Mouse (Mus musculus): ENCODE measurements around the gene Praf2. TPM values are rescaled to one million over a fixed set of nuclear protein-coding genes. Genes with fewer than 3 reads are reported as not detected.
"Not testable (repeated sequence)": the region's sequence is repeated elsewhere in the genome, so short reads cannot be mapped to it uniquely, and the experiment has no call there.

The Praf2 gene
- 100 to 1,000 TPM; 102 to 110 TPM for total RNA-seq (2021)
- long read RNA-seq, experiment 1, transcript Praf2-201 (3 exons, 1,339 nt): major isoform, 122 of 125 reads
- long read RNA-seq, experiment 1, partial matches to known transcripts: 1 of 125 reads
- long read RNA-seq, experiment 1, other reads (novel, unspliced or antisense): 2 of 125 reads
- long read RNA-seq, experiment 2, transcript Praf2-201 (3 exons, 1,339 nt): major isoform, 100 of 104 reads
- long read RNA-seq, experiment 2, partial matches to known transcripts: 3 of 104 reads
- long read RNA-seq, experiment 2, other reads (novel, unspliced or antisense): 1 of 104 reads

GRCm38 (mm10) chrX:7728215-7728921 is at the start of gene Praf2:
Gene Praf2 (plus strand): TSS chrX:7728439.
- peak; percentile 79 to 84 for DNase-seq (ENCODE audit: low spot score in 2 of 2)
- intact Hi-C loops (cut with DNase I): no loop called here

DNA sequence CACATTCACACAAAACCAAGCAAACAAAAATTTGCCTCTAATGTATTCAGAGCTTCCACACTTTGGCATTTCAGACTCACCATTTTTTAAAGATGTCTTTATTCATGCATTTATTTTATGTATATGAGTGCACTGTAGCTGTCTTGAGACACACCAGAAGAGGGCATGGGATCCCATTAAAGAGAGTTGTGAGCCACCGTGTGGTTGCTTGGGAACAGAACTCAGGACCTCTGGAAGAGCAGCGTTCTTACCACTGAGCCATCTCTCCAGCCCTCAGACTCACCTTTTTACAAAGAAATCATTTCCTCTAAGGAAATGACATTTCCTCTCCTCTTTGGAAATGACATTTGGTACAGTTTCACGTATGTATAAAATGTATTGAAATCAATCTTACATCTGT is 49.3 kb upstream of the Praf2 start:
- intact Hi-C loops (cut with DNase I): no loop called here
- no peak for DNase-seq (ENCODE audit: low spot score in 2 of 2)

DNA sequence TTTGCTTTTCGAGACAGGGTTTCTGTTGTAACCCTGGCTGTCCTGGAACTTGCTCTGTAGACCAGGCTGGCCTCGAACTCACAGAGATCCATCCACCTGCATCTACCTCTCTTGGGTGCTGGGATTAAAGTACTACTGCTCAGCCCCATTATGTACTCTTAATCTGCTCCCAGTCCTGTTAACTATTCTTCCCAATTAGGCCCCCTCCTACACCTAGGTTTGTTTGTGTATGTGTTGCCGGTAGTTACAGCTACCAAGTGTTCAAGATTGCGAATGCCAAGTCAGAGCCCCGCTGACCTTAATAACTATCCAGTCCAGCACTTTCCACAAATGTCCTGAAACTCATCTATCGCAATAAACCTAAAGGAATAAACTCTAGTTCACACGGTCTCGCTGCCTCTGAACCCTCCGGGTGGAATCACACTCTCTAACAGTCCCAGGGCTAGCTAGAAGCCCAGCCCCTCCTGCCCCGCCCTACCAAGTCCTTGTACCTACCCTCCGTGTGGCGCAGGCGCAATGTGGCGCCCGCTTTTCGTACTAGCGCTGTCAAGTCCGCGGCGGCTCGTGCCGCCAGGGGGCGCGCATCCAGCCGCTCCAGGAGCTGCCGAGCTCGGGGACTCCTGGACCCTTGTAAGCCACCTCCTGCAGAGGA is 48.7 kb upstream of the Praf2 start:
- DNase-seq (ENCODE audit: low spot score in 2 of 2): peak; percentile 75 to 86
- intact Hi-C loops (cut with DNase I): no loop called here

DNA sequence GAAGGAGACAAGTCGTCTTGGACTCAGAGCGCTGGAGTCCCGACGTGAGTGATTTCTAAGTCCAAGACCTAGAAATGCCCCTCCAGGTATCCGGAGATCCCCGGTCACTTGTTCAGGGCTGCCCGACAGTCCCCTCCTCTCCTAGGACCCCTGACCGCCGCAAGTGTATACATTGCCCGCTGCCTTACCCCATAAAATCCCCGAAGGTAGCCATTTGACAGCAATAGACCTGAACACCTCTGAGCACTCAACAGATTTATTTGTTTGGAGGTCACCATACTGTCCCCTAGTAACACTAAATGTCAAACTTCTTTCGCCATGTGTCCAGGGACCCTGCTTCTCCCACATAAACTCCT is 48.2 kb upstream of the Praf2 start:
- intact Hi-C loops (cut with DNase I): no loop called here
- no peak for DNase-seq (ENCODE audit: low spot score in 2 of 2)

DNA sequence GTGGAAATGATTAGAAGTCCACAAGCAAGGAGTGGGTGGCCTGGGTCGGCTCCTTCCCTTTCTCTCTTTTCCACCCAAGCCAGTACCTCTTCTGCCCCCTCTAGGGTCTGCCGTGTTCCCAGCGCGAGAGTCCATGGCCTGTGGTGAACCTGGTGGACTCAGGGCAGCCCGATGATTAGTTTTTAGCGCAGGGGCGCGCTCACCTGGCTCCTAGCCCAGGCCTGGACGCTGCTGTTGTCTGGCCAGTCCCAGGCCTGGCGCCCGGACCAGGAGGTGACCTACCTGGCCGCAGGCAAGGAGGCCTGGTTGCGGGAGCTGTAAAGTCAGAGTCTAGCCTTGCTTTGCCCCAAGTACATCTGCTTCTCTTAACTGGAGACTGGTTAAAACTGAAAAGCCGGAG is 47.4 kb upstream of the Praf2 start, which contains the start of gene Magix:
TSS of gene Magix (minus strand) at position 388 of the 400 bp plus-strand sequence.
- intact Hi-C loops (cut with DNase I): no loop called here
- no peak for DNase-seq (ENCODE audit: low spot score in 2 of 2)

DNA sequence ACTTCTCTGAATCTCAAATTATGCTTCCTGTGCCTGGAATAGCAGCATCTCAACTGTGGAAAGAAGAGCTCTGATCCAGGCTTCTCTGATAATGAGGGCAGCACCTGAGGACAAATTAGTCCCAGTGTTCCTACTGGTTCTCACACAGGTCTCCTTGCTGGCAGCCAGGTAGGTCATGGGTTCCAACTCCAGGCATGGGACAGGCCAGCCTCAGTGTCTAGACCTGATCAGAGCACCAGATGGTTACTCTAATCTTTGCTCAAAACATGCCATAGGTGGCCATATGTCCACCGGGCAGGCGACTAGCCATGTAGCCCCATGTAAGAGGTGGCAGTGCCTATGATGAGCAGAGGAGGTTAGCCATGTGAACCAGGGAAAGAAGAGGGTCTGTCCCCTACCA is 39.9 kb upstream of the Praf2 start:
- no peak for DNase-seq (ENCODE audit: low spot score in 2 of 2)
- intact Hi-C loops (cut with DNase I): no loop called here

DNA sequence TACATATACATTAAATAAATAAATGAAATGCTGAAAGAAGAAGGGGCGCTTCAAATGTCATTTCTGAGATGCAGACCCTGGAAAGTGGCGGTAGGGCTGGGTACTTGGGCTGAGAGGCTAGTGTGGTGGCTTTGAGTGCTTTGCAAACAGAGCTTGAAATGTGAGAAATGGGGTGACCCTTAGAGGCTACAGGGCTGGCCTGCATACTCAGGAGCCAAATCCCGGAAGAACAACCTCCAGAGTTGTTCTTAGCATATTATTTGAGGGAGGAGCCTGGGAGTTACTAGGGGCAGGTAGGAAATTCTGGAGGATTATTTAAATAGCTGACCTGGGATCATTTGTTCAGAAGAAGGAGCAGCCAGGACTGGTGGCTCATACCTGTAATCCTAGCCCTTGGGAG is 37.8 kb upstream of the Praf2 start:
- DNase-seq (ENCODE audit: low spot score in 2 of 2): no peak
- intact Hi-C loops (cut with DNase I): loop anchor here (10.0 kb wide), 1 partner anchor 266 kb away; no protein-coding TSS in a partner anchor

DNA sequence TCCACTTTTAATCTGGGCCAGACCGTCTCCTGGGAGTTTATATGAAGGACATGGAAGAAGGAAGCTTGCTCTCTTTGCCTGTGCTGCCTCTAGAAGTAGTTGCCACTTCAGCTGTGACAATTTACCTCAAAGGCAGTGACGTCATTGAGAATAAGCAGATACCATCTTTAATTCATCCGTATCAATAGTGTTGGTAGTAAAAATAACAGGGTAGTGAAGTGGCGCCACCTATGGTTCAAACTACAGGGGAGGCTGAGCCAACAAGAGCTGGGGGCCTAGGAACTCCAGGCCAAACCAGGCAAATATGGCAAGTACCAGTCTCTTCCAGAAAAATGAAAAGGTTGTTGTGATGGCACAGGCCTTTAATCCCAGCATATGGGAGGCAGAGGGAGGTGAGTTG is 35.4 kb upstream of the Praf2 start:
- intact Hi-C loops (cut with DNase I): loop anchor here (10.0 kb wide), 1 partner anchor 268 kb away; no protein-coding TSS in a partner anchor

GRCm38 (mm10) chrX:7696520-7696919 is 31.7 kb upstream of the Praf2 start:
- no peak for DNase-seq (ENCODE audit: low spot score in 2 of 2)
- intact Hi-C loops (cut with DNase I): loop anchor here (10.0 kb wide), 1 partner anchor 272 kb away; no protein-coding TSS in a partner anchor

More for the DNA sequence above, 35.4 kb upstream of the Praf2 start:
- no peak for DNase-seq (ENCODE audit: low spot score in 2 of 2)

GRCm38 (mm10) chrX:7696954-7697381 is 31.3 kb upstream of the Praf2 start, which contains the start of gene Gpkow:
Gene Gpkow (plus strand): TSS chrX:7697131.
- peak; percentile 85 to 91 for DNase-seq (ENCODE audit: low spot score in 2 of 2)
- intact Hi-C loops (cut with DNase I): loop anchor here (10.0 kb wide), 1 partner anchor 272 kb away; no protein-coding TSS in a partner anchor

DNA sequence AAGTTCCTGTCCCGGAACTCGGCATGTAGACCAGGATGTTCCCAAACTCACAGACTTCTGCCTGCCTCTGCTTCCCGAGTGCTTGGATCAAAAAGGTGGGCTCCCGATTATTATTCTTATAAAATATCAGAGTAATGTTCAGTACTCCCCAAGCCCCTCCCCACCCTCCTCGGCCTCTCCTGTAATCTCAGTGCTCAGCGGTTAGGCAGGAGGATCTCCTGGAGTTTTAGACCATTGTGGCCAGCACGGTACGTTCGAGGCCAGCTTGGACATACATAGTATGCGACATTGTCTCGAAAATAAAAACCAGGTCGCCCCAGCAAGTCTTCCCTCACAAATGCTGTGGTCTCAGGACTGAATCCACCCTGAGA is 14.5 kb upstream of the Praf2 start:
- DNase-seq (ENCODE audit: low spot score in 2 of 2); intact Hi-C loops (cut with DNase I): not testable (repeated sequence)

DNA sequence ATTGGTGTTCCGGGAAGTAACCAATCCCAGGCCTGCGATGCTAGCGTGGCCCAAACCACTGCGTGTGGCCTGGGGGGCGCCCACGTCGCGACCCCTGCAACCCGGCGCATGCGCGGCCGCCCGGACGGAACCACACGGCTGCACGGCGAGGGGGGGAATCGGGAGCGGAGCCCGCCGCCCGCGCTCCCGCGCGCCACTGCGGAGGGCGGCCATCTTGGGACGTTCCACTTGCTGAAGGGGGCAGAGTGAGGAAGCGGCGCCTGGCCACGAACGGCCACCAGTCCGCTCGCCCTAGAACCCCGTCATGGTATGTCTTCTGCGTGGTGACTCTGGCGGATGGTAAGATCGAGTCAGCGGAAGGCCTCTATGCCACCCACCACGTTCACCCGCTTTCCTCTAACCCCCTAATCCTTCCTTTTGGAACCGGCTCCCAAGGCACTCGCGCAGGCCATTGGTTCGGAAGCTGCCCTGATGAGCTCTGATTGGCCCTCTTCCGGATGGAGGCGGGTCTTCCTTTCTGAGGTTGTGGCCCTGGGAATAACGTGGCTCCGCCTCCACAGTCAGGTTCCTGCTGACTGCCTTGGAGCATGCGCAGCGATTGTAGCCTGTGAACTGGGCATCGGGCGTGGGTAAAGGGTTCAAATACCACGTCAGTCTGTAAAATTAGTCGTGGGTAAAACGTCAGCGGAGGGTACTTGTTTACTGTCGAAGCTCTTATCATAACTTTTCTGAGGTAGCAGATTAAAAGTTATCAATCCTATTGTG is 13.9 kb upstream of the Praf2 start, which contains the start of gene Wdr45:
TSS of gene Wdr45 (plus strand) at position 199 of the 765 bp plus-strand sequence.
- DNase-seq (ENCODE audit: low spot score in 2 of 2): peak; percentile 94 to 98
- intact Hi-C loops (cut with DNase I): not testable (repeated sequence)

DNA sequence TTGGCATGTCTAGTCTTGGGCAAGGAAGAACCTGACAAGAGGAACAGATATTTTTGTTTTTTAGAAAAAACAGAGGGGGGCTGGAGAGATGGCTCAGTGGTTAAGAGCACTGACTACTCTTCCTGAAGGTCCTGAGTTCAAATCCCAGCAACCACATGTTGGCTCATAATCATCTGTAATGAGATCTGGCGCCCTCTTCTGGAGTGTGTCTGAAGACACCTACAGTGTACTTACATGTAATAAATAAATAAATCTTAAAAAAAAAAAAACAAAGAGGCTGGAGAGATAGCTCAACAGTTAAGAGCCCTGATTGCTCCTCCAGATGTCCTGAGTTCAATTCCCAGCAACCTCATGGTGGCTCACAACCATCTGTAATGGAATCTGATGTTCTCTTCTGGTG is 12.2 kb upstream of the Praf2 start:
- DNase-seq (ENCODE audit: low spot score in 2 of 2); intact Hi-C loops (cut with DNase I): not testable (repeated sequence)

GRCm38 (mm10) chrX:7721514-7722281 is 6.5 kb upstream of the Praf2 start, which contains the start of gene Gm45208:
Gene Gm45208 (plus strand): TSS chrX:7722245.
- DNase-seq (ENCODE audit: low spot score in 2 of 2): peak; percentile 39 to 56

DNA sequence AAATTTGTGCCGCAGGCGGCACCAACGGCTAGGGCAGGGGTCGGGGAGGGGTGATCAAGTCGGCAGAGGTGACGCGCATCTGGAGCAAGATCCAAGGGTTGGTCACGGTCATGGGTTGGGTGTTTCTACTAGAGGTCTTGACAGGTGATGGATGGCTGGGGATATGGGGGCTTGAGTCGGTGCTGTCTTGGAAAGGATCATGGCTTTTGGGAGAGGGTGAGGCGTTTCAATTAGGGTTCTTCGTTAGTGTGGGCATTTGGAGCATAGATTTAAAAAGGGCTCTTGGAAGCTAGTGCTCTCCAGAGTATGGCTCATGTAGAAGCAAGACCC is 6.0 kb upstream of the Praf2 start:
- intact Hi-C loops (cut with DNase I): no loop called here
- no peak for DNase-seq (ENCODE audit: low spot score in 2 of 2)

More at GRCm38 (mm10) chrX:7721514-7722281, 6.5 kb upstream of the Praf2 start, which contains the start of gene Gm45208:
- intact Hi-C loops (cut with DNase I): no loop called here

DNA sequence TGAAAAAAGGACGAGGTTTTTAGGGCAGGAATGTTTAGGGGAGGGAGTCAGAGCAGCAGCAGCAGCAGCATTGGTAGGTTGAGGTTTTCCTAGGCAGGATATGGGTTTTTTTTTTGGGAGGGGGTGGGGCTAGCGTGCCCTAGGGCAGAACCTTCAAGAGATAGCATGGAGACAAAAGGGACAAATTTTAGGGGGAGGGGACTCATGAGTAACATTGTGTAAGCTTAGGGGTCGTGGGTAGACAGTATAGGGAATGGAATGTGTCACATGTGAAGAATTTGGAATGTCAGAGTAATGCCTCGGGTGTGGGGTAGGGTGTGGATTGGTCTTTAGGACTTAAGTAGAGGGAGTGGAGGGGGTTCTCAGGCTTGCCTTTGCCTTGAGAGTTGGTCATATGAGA is 5.5 kb upstream of the Praf2 start:
- intact Hi-C loops (cut with DNase I): no loop called here
- DNase-seq (ENCODE audit: low spot score in 2 of 2): no peak

- no peak for DNase-seq (ENCODE audit: low spot score in 2 of 2)
- intact Hi-C loops (cut with DNase I): no loop called here
Measured at GRCm38 (mm10) chrX:7724135-7724534, 4.1 kb upstream of the Praf2 start.

DNA sequence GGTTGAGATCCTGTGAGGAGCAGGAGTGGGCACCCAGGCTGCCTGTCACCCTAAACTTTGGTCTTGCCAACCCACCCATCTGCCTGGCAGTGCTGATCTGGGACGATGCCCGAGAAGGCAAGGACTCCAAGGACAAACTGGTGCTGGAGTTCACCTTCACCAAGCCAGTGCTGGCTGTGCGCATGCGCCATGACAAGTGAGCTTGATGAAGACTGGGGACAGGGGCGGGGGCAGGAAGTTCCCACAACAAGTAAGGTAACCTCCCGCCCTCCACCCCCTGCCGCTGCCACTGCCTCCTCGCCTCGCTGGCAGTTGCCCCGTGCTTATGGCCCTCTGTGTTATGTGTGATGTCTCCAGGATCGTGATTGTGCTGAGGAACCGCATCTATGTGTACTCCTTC is 2.4 kb upstream of the Praf2 start:
- intact Hi-C loops (cut with DNase I): no loop called here
- DNase-seq (ENCODE audit: low spot score in 2 of 2): no peak

GRCm38 (mm10) chrX:7727176-7727575 is 1.1 kb upstream of the Praf2 start:
- no peak for DNase-seq (ENCODE audit: low spot score in 2 of 2)
- intact Hi-C loops (cut with DNase I): no loop called here
